Mouse (Mus musculus) cortical plate, adult 2 months (tissue): ENCODE results near the gene Txnip. TPM values are rescaled to one million over a fixed set of nuclear protein-coding genes. Genes with fewer than 3 reads are reported as not detected.

ENCODE experiments used
- H3K27ac ChIP-seq: fragments of 200-500 bp; 2 replicates; pipeline ENCODE4 v1.5.1; 2012; ENCODE audit warnings: low read length, control low read depth, inconsistent platforms; ENCODE audit not compliant: insufficient read depth
- H3K4me1 ChIP-seq: fragments of 200-500 bp; 2 replicates; pipeline ENCODE4 v1.6.1; 2011; ENCODE audit warnings: low read length; ENCODE audit not compliant: control insufficient read depth, insufficient read depth
- H3K4me3 ChIP-seq: fragments of 200-500 bp; 2 replicates; pipeline ENCODE4 v1.5.1; 2011; ENCODE audit warnings: mild to moderate bottlenecking, low read length, control low read depth; ENCODE audit not compliant: insufficient read depth
- CTCF ChIP-seq: fragments of 200-500 bp; IDR thresholded peaks from 2 replicates; pipeline ENCODE4 v1.5.1; 2011; ENCODE audit warnings: mild to moderate bottlenecking, control low read depth, low read length; ENCODE audit not compliant: insufficient read depth; ENCODE audit errors: extremely low read depth
- POLR2A ChIP-seq: fragments of 200-500 bp; IDR thresholded peaks from 2 replicates; pipeline ENCODE4 v1.6.1; 2011; ENCODE audit warnings: mild to moderate bottlenecking, low read length, control low read depth; ENCODE audit not compliant: insufficient read depth; ENCODE audit errors: extremely low read depth
- polyA plus RNA-seq: library from polyadenylated mRNA; depleted of rRNA; stranded (reverse); fragments of >200 nt; gene quantifications from 2 replicates; pipeline ENCODE4 v1.2.3, GENCODE M21; 2012; rRNA removed

Gene Txnip
- polyA plus RNA-seq, 1 experiment, result 38.5 TPM

GRCm38 (mm10) chr3:96606618-96607017 lies 48.9 kb downstream of the Txnip start:
- TF ChIP-seq CTCF (no peak), POLR2A (no peak)
- Histone ChIP-seq H3K4me3 (no peak overlapping the region), H3K4me1 (peaks cover 11% of the 10 kb centered on the region; the same call in 1 of the 2 replicates), H3K27ac (no peak overlapping the region)

Other genes starting within 250 kb of the Txnip start
- gene BC107364, start 105.7 kb upstream of the Txnip start, polyA plus RNA-seq, result not detected in 2 replicates
- gene Hfe2, start 32.8 kb upstream of the Txnip start, polyA plus RNA-seq, result 1.4 and 1.5 TPM in 2 replicates
- not detected in 2 replicates for gene Gm16253, start 19.0 kb downstream of the Txnip start, polyA plus RNA-seq
- gene Polr3gl, start 36.2 kb downstream of the Txnip start, polyA plus RNA-seq, result 44.5 and 55.9 TPM in 2 replicates
- gene Ankrd34a, start 38.7 kb downstream of the Txnip start, polyA plus RNA-seq, result 61.6 and 61.9 TPM in 2 replicates
- gene Lix1l, start 43.2 kb downstream of the Txnip start, polyA plus RNA-seq, result 20.9 and 22.7 TPM in 2 replicates
- 33.9 and 38.0 TPM in 2 replicates for gene Rbm8a, start 72.0 kb downstream of the Txnip start, polyA plus RNA-seq
- 62.8 and 66.9 TPM in 2 replicates for gene Pex11b, start 77.4 kb downstream of the Txnip start, polyA plus RNA-seq
- gene Gm42957, start 77.5 kb downstream of the Txnip start, polyA plus RNA-seq, result 0.13 and 0.21 TPM in 2 replicates
- gene Itga10, start 87.6 kb downstream of the Txnip start, polyA plus RNA-seq, result 2.9 and 3.9 TPM in 2 replicates
- 7.8 and 8.5 TPM in 2 replicates for gene Ankrd35, start 112.2 kb downstream of the Txnip start, polyA plus RNA-seq
- 24.6 and 25.4 TPM in 2 replicates for gene Pias3, start 138.4 kb downstream of the Txnip start, polyA plus RNA-seq
- gene Nudt17, start 150.6 kb downstream of the Txnip start, polyA plus RNA-seq, result 16.8 and 19.6 TPM in 2 replicates
- gene Polr3c, start 169.7 kb downstream of the Txnip start, polyA plus RNA-seq, result 35.3 and 36.5 TPM in 2 replicates
- gene Rnf115, start 169.7 kb downstream of the Txnip start, polyA plus RNA-seq, result 52.3 and 54.9 TPM in 2 replicates